In genomic region chr12:8912860-8913685, GRCm38 (mm10) we compare ENCODE assay signal across 9 mouse cellular contexts. TPM values are rescaled to one million over a fixed set of nuclear protein-coding genes. Genes with fewer than 3 reads are reported as not detected.
DNase-seq lines count a peak whose midpoint lies in the region; ATAC-seq lines count a peak whose summit lies in the region.
"Had no signal": no experiment of that assay in that cellular context is flagged by ENCODE, and none has a peak within 500 bp of the region (broad histone marks: within the 10 kb centered on the region; RNA-seq: fewer than 3 reads in every experiment).

No protein-coding gene starts in this region.

- H3K4me3 ChIP-seq in intestine, embryonic 16.5 days (ENCODE audit: low read length), result no peak overlapping the region
- peak overlapping the region; percentile 26 for H3K4me3 ChIP-seq in midbrain, embryonic 10.5 days
- H3K4me3 ChIP-seq: erythroblast, embryonic 14.5 days had no signal

- peak overlapping the region; percentile 62 for H3K27ac ChIP-seq in intestine, embryonic 16.5 days (ENCODE audit: low read length)
- H3K27ac ChIP-seq in midbrain, embryonic 10.5 days (replicated peaks), result peak overlapping the region; percentile 85

- no peaks in the 10 kb centered on the region for H3K9me3 ChIP-seq in intestine, embryonic 16.5 days (ENCODE audit: control insufficient read depth, low read length)
- no peaks in the 10 kb centered on the region for H3K9me3 ChIP-seq in midbrain, embryonic 10.5 days (replicated peaks)

- H3K36me3 ChIP-seq in intestine, embryonic 16.5 days (ENCODE audit: control insufficient read depth, insufficient read depth, low read length), result no peaks in the 10 kb centered on the region
- no peaks in the 10 kb centered on the region for H3K36me3 ChIP-seq in midbrain, embryonic 10.5 days

- ATAC-seq in intestine, embryonic 16.5 days, result peak; percentile 83

- peaks cover 25% of the 10 kb centered on the region for H3K4me1 ChIP-seq in intestine, embryonic 16.5 days (ENCODE audit: control insufficient read depth, insufficient read depth, low read length)
- peaks cover 45% of the 10 kb centered on the region for H3K4me1 ChIP-seq in midbrain, embryonic 10.5 days

- WGBS in intestine, embryonic 16.5 days, result 19% methylated on average over 16 of the region's 16 CpGs
- 13% methylated on average over 16 of the region's 16 CpGs for WGBS in midbrain, embryonic 10.5 days

- DNase-seq in cerebellum, postnatal 14 days, result peak; percentile 34 to 35
- DNase-seq in cerebellum, adult 9-10 months, result no peak
- DNase-seq in adrenal gland, postnatal 36 days, result peak; percentile 65 to 67
- DNase-seq in gastrocnemius, postnatal 25 days, result peak; percentile 79
- DNase-seq in midbrain, embryonic 10.5 days (ENCODE audit: low spot score), result peak; percentile 77
- peak; percentile 79 for DNase-seq in yolk sac, embryonic 10.5 days (ENCODE audit: low spot score)
- no peak for DNase-seq in left cerebral cortex, adult 18-20 months (ENCODE audit: low spot score in 2 of 2)

- peak overlapping the region; percentile 12; the same call in 1 of the 2 replicates for H3K9ac ChIP-seq in intestine, embryonic 16.5 days (ENCODE audit: low read depth, low read length)

- no peak overlapping the region for H3K4me2 ChIP-seq in intestine, embryonic 16.5 days (ENCODE audit: low read depth, low read length)

- no peaks in the 10 kb centered on the region for H3K27me3 ChIP-seq in intestine, embryonic 16.5 days (replicated peaks; ENCODE audit: control insufficient read depth, insufficient read depth, low read length)
- no peaks in the 10 kb centered on the region for H3K27me3 ChIP-seq in midbrain, embryonic 10.5 days (ENCODE audit: low read depth, poor library complexity, severe bottlenecking)

RNA-seq across cellular contexts. Expression of gene Laptm4a, which starts 8.4 kb away (rescaled TPM):
- total RNA-seq in adrenal gland, postnatal 36 days (2021), result 100 to 1,000 TPM; 580 to 600 TPM
- 100 to 1,000 TPM; 222 to 266 TPM for total RNA-seq in gastrocnemius, postnatal 25 days (2021)
- polyA plus RNA-seq in intestine, embryonic 16.5 days (2015; fragmentation: Nextera tagmentation; extraction: Ambion mirVana), result 244 and 257 TPM in 2 replicates
- 144 and 174 TPM in 2 replicates for polyA plus RNA-seq in midbrain, embryonic 10.5 days (2016; fragmentation: Nextera tagmentation; extraction: Ambion mirVana)
- 100 to 1,000 TPM; 184 to 192 TPM for total RNA-seq in left cerebral cortex, adult 18-20 months (2021)

RNA-seq across cellular contexts. Expression of gene Matn3, which starts 34.7 kb away (rescaled TPM):
- not detected for total RNA-seq in adrenal gland, postnatal 36 days (2021)
- total RNA-seq in gastrocnemius, postnatal 25 days (2021), result under 1 TPM in 1 of 2 experiments, not detected in 1; 0.56 TPM
- 0.04 and 0.07 TPM in 2 replicates for polyA plus RNA-seq in intestine, embryonic 16.5 days (2015; fragmentation: Nextera tagmentation; extraction: Ambion mirVana)
- 2.7 and 4.7 TPM in 2 replicates for polyA plus RNA-seq in midbrain, embryonic 10.5 days (2016; fragmentation: Nextera tagmentation; extraction: Ambion mirVana)
- under 1 TPM in 1 of 2 experiments, not detected in 1; 0.12 TPM for total RNA-seq in left cerebral cortex, adult 18-20 months (2021)
- polyA plus RNA-seq: erythroblast, embryonic 14.5 days had no signal

Comparison
In these comparisons a context has a peak if more than half of its experiments do, and no peak if none do; other contexts are left out.
1. DNase-seq: peak in cerebellum, postnatal 14 days (2 of 2), adrenal gland, postnatal 36 days (2 of 2), gastrocnemius, postnatal 25 days (single experiment), midbrain, embryonic 10.5 days (single experiment) and yolk sac, embryonic 10.5 days (single experiment); none in cerebellum, adult 9-10 months (single experiment) and left cerebral cortex, adult 18-20 months (0 of 2).